Mouse (Mus musculus): ENCODE results near the gene Zkscan4. TPM values are rescaled to one million over a fixed set of nuclear protein-coding genes. Genes with fewer than 3 reads are reported as not detected.
"Not testable (repeated sequence)": the region's sequence is repeated elsewhere in the genome, so short reads cannot be mapped to it uniquely, and the experiment has no call there.

Zkscan4 gene
- polyA plus RNA-seq, 1 experiment from 2014 or later, result 4.2 TPM

- H3K9me3 ChIP-seq, result 0 out of 2 replicates have a peak, but pooled peaks cover 4% of the 10 kb centered on the region
- H3K4me3 ChIP-seq, result peak within 1 kb of the TSS; percentile 63
- H3K27me3 ChIP-seq (ENCODE audit: insufficient read depth, poor library complexity, severe bottlenecking), result peaks cover 30% of the 10 kb centered on the region
- peak; percentile 89 for DNase-seq (ENCODE audit: low spot score)
- no peaks in the 10 kb centered on the region for H3K36me3 ChIP-seq
- WGBS, result under 1% methylated on average over 54 of the region's 54 CpGs
- H3K4me1 ChIP-seq (replicated peaks), result peaks cover 16% of the 10 kb centered on the region; the same call in 1 of the 2 replicates
- peak within 1 kb of the TSS; percentile 87 for H3K27ac ChIP-seq
These were observed 10.4 kb upstream of the Zkscan4 start, which contains the start of gene Nkapl for GRCm38 (mm10) chr13:21468061-21469019. Gene Nkapl (minus strand): TSS chr13:21468509.

GRCm38 (mm10) chr13:21469097-21469496 is 9.6 kb upstream of the Zkscan4 start:
- Histone ChIP-seq H3K4me1 (replicated peaks) (peaks cover 16% of the 10 kb centered on the region; the same call in 1 of the 2 replicates), H3K9me3 (0 out of 2 replicates have a peak, but pooled peaks cover 4% of the 10 kb centered on the region), H3K27ac (no peak overlapping the region), H3K36me3 (no peaks in the 10 kb centered on the region), H3K27me3 (ENCODE audit: insufficient read depth, poor library complexity, severe bottlenecking) (peaks cover 30% of the 10 kb centered on the region), H3K4me3 (peak overlapping the region; percentile 63; the same call in 1 of the 2 replicates)
- DNase-seq (ENCODE audit: low spot score), result no peak
- WGBS, result 23% methylated on average over 9 of the region's 9 CpGs

DNA sequence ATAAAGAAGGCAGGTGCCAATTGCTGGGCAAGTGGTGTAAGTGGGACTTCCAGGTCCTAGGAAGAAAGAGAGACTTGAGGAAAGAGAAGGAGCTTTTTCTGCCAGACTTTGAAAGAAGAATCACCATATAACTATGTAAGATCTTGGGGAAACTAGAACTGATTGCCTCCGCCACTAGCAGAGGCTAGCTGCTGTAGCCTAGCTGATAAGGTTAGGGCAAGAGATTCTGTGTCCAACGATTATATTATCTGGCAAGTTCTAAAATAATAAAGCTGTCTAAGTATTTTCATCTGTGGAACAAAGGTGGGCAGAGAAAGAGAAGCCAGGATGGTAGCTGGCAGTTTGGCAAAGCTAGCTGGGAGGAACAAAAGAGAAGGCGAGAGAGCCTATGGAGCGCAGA is 6.3 kb upstream of the Zkscan4 start:
- no peak for DNase-seq (ENCODE audit: low spot score)
- no peaks in the 10 kb centered on the region for H3K36me3 ChIP-seq
- peaks cover 16% of the 10 kb centered on the region; the same call in 1 of the 2 replicates for H3K4me1 ChIP-seq (replicated peaks)
- H3K9me3 ChIP-seq, result 0 out of 2 replicates have a peak, but pooled peaks cover 1% of the 10 kb centered on the region
- no peak overlapping the region for H3K27ac ChIP-seq
- peaks cover 28% of the 10 kb centered on the region for H3K27me3 ChIP-seq (ENCODE audit: insufficient read depth, poor library complexity, severe bottlenecking)
- no peak overlapping the region for H3K4me3 ChIP-seq
- 25% methylated on average over 4 of the region's 4 CpGs for WGBS

DNA sequence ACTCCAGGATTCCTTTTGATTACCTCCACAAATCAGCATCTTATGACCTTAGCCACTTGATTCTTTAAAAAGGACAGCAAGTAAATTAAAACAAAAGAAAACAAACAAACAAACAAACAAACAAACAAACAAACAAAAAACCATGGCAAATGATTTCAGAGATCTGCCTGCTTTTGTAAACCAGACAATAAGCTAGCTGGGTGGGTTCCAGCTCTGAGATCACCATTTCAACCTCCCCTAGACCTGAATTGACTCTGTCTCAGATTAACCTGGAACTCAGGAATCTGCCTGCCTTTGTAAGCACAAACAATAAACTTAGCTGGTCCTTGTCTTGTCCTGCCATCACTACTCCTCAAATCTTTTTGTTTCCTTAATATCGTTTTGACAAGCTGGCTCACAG is 8.2 kb downstream of the Zkscan4 start:
- Histone ChIP-seq H3K4me1 (replicated peaks) (no peaks in the 10 kb centered on the region), H3K36me3 (peaks cover 19% of the 10 kb centered on the region), H3K9me3 (peaks cover 6% of the 10 kb centered on the region; the same call in 1 of the 2 replicates), H3K27me3 (ENCODE audit: insufficient read depth, poor library complexity, severe bottlenecking) (no peaks in the 10 kb centered on the region), H3K4me3 (no peak overlapping the region), H3K27ac (no peak overlapping the region)
- DNase-seq (ENCODE audit: low spot score), result no peak
- 91% methylated on average over 1 of the region's 1 CpGs for WGBS

- Histone ChIP-seq H3K4me3 (no peak overlapping the region), H3K27ac (no peak overlapping the region), H3K4me1 (replicated peaks) (no peaks in the 10 kb centered on the region), H3K27me3 (ENCODE audit: insufficient read depth, poor library complexity, severe bottlenecking) (no peaks in the 10 kb centered on the region), H3K9me3 (no peaks in the 10 kb centered on the region), H3K36me3 (no peaks in the 10 kb centered on the region)
- DNase-seq (ENCODE audit: low spot score), result no peak
- WGBS, result 94% methylated on average over 5 of the region's 5 CpGs
These were observed 14.1 kb downstream of the Zkscan4 start for GRCm38 (mm10) chr13:21492847-21493246.

GRCm38 (mm10) chr13:21495080-21495479 is 16.4 kb downstream of the Zkscan4 start, which contains the start of gene AK157302:
Gene AK157302 (plus strand): TSS chr13:21495223.
- no peak for DNase-seq (ENCODE audit: low spot score)
- no peaks in the 10 kb centered on the region for H3K36me3 ChIP-seq
- no peak within 1 kb of the TSS for H3K27ac ChIP-seq
- no peaks in the 10 kb centered on the region for H3K9me3 ChIP-seq
- H3K4me1 ChIP-seq (replicated peaks), result no peaks in the 10 kb centered on the region
- H3K27me3 ChIP-seq (ENCODE audit: insufficient read depth, poor library complexity, severe bottlenecking), result no peaks in the 10 kb centered on the region
- 93% methylated on average over 21 of the region's 21 CpGs for whole genome bisulfite sequencing
- no peak within 1 kb of the TSS for H3K4me3 ChIP-seq

DNA sequence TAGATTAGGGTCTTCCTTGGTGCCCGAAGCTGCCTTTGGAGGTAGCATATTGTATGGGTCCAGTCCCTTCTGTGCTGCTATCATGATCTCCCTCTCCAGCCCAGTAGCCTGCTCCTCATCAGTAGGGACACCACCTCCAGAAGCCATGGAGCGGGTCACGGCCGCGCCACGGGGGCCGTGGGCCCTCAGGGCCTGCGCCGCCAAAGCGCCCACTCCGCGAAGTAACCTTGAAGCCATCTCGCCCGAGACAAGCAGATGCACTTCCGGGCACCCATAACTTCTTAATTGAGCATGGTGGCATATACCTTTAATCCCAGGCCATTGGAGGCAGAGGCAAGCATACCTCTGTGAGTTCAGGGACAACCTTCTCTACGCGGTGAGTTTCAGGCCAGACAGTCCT is 22.5 kb downstream of the Zkscan4 start, which contains the start of gene Gm11273:
Gene Gm11273 (minus strand): TSS at position 237 of the 400 bp plus-strand sequence.
- H3K36me3 ChIP-seq; DNase-seq (ENCODE audit: low spot score); H3K4me1 ChIP-seq (replicated peaks); H3K4me3 ChIP-seq; H3K9me3 ChIP-seq; H3K27ac ChIP-seq; H3K27me3 ChIP-seq (ENCODE audit: insufficient read depth, poor library complexity, severe bottlenecking): not testable (repeated sequence)
- 94% methylated on average over 17 of the region's 17 CpGs for WGBS

DNA sequence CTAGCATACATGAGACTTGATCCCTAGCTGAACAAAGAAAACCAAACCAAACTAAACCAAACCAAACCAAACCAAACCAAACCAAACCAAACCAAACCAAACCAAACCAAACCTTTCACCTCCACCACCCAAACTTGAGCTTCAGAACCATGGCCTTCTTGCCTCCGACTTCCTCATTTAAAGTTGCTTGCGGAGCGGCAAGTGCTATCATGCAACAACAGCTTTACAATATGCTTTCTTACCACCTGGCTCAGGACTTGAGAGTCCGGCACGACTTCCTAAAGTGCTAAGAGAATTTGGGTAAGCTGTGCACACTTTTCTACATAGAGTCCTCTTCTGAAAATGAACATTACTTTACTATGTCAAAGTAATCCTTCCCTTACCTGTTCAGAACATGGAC is 23.6 kb downstream of the Zkscan4 start:
- WGBS, result 85% methylated on average over 5 of the region's 5 CpGs
- no peak for DNase-seq (ENCODE audit: low spot score)
- Histone ChIP-seq H3K9me3 (no peaks in the 10 kb centered on the region), H3K4me3 (no peak overlapping the region), H3K27me3 (ENCODE audit: insufficient read depth, poor library complexity, severe bottlenecking) (no peaks in the 10 kb centered on the region), H3K36me3 (no peaks in the 10 kb centered on the region), H3K4me1 (replicated peaks) (peaks cover 4% of the 10 kb centered on the region; the same call in 1 of the 2 replicates), H3K27ac (no peak overlapping the region)

GRCm38 (mm10) chr13:21506221-21506649 is 27.5 kb downstream of the Zkscan4 start:
- H3K27ac ChIP-seq, result peak overlapping the region; percentile 93
- peaks cover 4% of the 10 kb centered on the region; the same call in 1 of the 2 replicates for H3K4me1 ChIP-seq (replicated peaks)
- H3K27me3 ChIP-seq (ENCODE audit: insufficient read depth, poor library complexity, severe bottlenecking), result no peaks in the 10 kb centered on the region
- DNase-seq (ENCODE audit: low spot score), result peak; percentile 87
- H3K36me3 ChIP-seq, result no peaks in the 10 kb centered on the region
- H3K4me3 ChIP-seq, result peak overlapping the region; percentile 72
- no peaks in the 10 kb centered on the region for H3K9me3 ChIP-seq
- under 1% methylated on average over 21 of the region's 21 CpGs for WGBS

DNA sequence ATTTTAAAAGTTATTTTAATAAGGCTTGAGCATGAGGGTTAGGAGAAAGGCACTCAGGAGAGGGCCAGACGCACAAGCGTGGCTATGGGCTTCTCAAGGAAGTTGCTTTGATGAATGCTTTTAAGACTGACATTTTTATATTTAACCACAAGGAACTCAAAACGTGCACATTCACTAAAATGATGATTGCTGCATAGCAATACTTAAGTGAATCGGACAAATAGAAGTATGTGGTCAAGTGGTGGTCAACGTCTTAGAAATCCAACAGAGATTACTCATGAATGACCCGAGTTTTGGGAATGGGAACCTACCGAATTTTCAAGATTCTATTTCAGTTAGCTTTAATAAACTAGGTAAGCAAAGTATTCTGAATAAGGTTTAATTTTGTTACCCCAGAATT is 51.4 kb downstream of the Zkscan4 start:
- H3K27ac ChIP-seq, result no peak overlapping the region; the same call in 1 of the 2 replicates
- DNase-seq (ENCODE audit: low spot score), result no peak

GRCm38 (mm10) chr13:21530781-21531201 is 52.1 kb downstream of the Zkscan4 start, which contains the start of gene Zkscan8:
Gene Zkscan8 (minus strand): TSS chr13:21531120.
- H3K27me3 ChIP-seq (ENCODE audit: insufficient read depth, poor library complexity, severe bottlenecking), result no peaks in the 10 kb centered on the region
- under 1% methylated on average over 39 of the region's 39 CpGs for WGBS
- H3K4me3 ChIP-seq, result peak within 1 kb of the TSS; percentile 88
- peak within 1 kb of the TSS; percentile 100 for H3K27ac ChIP-seq
- H3K9me3 ChIP-seq, result no peaks in the 10 kb centered on the region
- H3K36me3 ChIP-seq, result peaks cover 12% of the 10 kb centered on the region
- peaks cover 9% of the 10 kb centered on the region for H3K4me1 ChIP-seq (replicated peaks)
- peak; percentile 92 for DNase-seq (ENCODE audit: low spot score)

More for the DNA sequence above, 51.4 kb downstream of the Zkscan4 start:
- peaks cover 9% of the 10 kb centered on the region for H3K4me1 ChIP-seq (replicated peaks)
- peaks cover 18% of the 10 kb centered on the region for H3K36me3 ChIP-seq
- 58% methylated on average over 7 of the region's 7 CpGs for WGBS
- H3K27me3 ChIP-seq (ENCODE audit: insufficient read depth, poor library complexity, severe bottlenecking), result no peaks in the 10 kb centered on the region
- H3K4me3 ChIP-seq, result peak overlapping the region; percentile 88
- H3K9me3 ChIP-seq, result no peaks in the 10 kb centered on the region

Data from hindbrain, embryonic 10.5 days (tissue).